Mouse (Mus musculus): ENCODE results near the gene Sh2d4b. TPM values are rescaled to one million over a fixed set of nuclear protein-coding genes. Genes with fewer than 3 reads are reported as not detected.

Gene Sh2d4b
- polyA plus RNA-seq (2015; fragmentation: Nextera tagmentation; extraction: Ambion mirVana) = 21.4 and 22.4 TPM in 2 replicates

GRCm38 (mm10) chr14:40893196-40893595 lies at the start of gene Sh2d4b:
Sh2d4b (minus strand) TSS chr14:40893266.
- no peak for DNase-seq (ENCODE audit: low spot score)

DNA sequence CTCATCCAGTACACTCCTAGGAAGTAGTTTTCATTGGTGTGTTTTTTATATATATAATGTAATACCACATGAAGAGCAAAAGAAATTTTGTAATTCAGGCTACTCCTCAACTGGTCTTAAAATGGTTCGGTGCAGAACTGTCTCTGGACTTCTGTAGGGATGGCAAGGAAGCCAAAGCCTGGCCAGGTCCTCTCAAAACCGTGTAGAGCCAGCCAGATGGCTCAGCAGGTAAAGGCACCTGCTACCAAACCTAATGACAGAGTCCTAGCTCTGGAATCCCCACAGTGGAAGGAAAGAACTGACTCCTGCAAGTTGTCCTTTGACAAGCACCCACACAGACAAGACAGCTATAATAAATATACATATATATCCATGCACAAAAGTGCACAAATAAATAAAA lies 49.4 kb upstream of the Sh2d4b start:
- DNase-seq (ENCODE audit: low spot score) = no peak

DNA sequence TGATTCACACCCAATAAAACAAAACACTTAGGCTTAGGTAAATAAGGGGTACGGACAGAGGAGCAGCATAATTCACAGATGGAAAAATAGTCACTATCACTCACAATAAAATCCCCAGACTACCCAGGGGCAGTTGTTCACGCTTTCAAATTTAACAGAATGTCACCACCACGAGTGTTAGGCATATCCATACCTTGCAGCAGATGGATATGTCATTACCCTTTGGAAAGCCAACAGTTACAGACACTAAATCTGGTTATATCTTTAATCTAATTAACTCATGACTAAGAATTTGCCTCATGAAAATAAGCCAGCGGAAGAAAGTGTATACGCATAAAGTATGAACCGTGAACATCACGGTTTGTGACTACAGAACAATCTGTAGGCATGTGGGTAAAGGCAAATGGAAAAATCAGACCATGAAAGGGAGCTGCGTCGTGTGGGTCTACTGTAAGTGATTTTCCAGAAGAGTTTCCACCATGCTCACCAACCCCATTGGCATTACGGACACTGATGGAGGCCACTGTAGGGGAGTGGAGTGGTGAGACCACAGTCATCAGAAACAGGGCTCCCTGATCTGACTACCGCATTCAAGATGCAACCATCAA lies 45.4 kb upstream of the Sh2d4b start:
- no peak for DNase-seq (ENCODE audit: low spot score)

GRCm38 (mm10) chr14:40937052-40937451 lies 44.0 kb upstream of the Sh2d4b start:
- DNase-seq (ENCODE audit: low spot score) = no peak

DNA sequence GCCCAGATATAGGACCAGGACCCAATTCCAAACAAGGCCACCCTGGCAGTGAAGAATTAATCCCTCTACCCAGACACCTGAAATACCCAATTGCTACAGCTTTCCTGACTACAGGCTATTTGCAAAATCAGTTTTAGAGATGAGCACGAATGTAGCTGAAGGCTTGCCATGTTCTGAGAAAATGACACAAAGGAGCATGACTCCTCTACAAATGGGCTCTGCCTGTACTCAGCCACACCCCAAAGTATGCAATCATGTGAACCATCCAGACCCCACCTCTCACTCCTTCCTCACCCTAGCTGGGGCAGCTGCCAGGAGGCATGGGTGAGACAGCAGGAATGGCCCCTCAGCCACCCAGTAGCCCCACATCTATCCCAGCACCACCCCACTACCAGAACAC lies 42.4 kb upstream of the Sh2d4b start:
- no peak for DNase-seq (ENCODE audit: low spot score)

- DNase-seq (ENCODE audit: low spot score) = no peak
Measured at GRCm38 (mm10) chr14:40935054-40935453, 42.0 kb upstream of the Sh2d4b start.

DNA sequence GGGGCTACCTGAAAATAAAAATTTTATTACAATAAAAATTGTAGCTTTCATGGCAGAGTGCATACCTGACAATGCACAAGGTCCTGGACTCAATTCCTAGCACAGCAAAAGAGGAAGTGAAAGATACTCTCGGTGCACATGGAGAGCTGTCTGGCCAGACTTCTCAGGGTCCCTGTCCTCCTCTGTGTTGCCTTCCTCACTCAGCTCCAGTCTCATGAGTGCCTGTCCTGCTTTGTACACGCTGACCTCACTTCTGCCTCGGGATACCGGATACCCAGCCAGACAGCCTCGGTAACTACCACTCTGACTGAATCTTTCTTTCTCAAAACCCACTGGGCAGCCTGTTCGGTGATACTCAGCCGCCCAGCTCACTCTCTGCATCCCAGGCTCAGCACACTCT lies 40.3 kb upstream of the Sh2d4b start:
- DNase-seq (ENCODE audit: low spot score) = no peak

- no peak for DNase-seq (ENCODE audit: low spot score)
Measured at GRCm38 (mm10) chr14:40932225-40932624, 39.2 kb upstream of the Sh2d4b start.

GRCm38 (mm10) chr14:40931115-40931829 lies 38.2 kb upstream of the Sh2d4b start:
- DNase-seq (ENCODE audit: low spot score) = no peak

- DNase-seq (ENCODE audit: low spot score) = no peak
Measured at GRCm38 (mm10) chr14:40929943-40930342, 36.9 kb upstream of the Sh2d4b start.

DNA sequence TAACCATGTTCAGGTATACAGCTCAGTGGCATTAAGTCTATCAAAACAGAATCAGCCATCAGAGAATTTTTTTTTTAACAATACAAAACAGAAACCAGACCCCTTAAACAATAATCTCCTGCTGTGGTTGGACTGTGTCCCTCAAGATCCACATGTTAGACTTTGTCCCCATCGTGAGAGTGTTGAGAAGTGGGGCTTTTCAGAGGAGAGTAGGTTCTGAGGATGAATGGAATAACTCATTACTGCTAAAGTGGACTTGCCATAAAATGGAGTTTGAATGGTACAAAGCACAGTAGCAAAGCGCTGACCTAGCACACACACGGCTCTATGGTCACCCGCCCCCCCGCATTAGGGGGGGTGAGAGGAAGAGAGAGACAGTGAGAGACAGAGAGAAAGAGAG lies 35.8 kb upstream of the Sh2d4b start:
- no peak for DNase-seq (ENCODE audit: low spot score)

GRCm38 (mm10) chr14:40927041-40927440 lies 34.0 kb upstream of the Sh2d4b start:
- DNase-seq (ENCODE audit: low spot score) = peak; percentile 47

GRCm38 (mm10) chr14:40924378-40925113 lies 31.5 kb upstream of the Sh2d4b start:
- DNase-seq (ENCODE audit: low spot score) = peak; percentile 56

DNA sequence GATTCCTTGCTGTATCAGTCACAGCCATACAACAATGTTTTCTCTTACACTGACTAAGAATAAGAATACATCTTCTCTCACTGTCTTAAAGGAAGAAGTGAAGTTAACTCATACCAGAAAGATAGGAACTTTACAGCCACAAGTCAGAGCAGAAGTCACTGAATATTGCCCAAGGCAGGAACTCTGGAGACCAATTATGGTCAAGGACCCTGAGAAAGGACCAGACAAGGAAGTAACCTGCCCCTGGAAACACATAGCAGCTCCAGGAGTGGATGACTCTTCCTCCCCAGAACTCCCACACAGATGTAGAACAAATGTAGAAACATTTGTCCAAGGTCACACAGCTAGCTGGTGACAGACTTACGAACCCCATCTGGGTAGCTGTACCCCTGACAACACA lies 28.2 kb upstream of the Sh2d4b start:
- no peak for DNase-seq (ENCODE audit: low spot score)

DNA sequence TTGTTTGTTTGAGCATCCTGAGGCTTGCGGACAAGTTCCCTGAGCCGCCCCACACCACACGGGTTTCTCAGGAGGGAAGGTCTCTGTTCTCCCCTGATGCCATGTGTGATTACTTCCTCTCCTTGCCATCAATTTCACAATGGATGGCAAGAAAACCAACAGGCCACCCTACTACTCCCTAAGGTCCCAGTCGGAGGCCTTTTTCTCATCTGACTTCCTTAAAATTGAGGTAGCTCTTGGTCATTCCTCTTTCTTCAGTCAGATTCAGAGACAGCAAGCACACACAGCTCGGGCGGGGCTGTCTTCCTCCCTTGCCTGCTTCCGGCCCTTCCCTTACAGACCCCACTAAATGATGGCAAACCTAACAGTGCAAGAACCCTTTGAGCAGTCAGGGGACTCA lies 26.5 kb upstream of the Sh2d4b start:
- DNase-seq (ENCODE audit: low spot score) = no peak

DNA sequence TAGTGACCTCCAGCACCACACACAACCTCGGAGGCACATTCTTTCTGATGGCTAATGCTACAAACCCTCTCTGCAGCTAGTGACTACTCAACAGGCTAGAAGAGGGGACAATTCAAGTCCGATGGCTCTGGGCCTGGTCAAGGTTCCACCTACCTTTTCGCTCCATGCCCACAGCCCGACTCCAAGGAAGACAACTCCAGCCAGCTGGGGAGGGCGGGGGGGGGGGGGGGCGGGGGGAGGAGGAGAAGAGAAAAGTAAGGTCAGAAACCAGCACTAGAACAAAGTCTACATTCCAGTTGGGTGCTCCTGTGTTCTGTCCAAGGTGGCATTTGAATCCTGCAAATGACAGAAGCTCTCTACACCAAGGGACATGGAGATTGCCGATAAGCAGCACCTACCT lies 25.4 kb upstream of the Sh2d4b start:
- DNase-seq (ENCODE audit: low spot score) = no peak

GRCm38 (mm10) chr14:40917632-40918031 lies 24.6 kb upstream of the Sh2d4b start:
- DNase-seq (ENCODE audit: low spot score) = peak; percentile 85

GRCm38 (mm10) chr14:40916667-40917066 lies 23.6 kb upstream of the Sh2d4b start:
- DNase-seq (ENCODE audit: low spot score) = no peak

- no peak for DNase-seq (ENCODE audit: low spot score)
Measured at GRCm38 (mm10) chr14:40915838-40916237, 22.8 kb upstream of the Sh2d4b start.

DNA sequence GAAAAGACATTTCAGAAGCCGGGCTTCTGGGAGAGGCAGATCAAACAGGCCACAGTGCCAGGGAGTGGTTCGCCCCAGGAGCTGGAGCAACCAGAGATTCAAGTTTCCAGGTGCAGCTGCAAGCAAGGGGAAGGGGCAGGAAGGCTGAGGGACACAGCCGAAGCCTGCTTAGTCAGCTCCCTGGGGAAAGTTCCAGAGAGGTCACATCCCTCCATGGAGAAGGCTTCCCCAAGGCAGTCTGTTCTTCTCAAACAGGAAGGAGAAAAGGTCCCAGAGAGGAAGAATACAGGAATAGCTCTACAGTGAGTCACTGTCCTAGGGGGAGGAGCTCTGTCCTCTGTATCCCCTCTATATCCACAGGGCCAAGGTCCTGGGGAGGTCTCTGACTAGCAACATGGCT lies 21.6 kb upstream of the Sh2d4b start:
- no peak for DNase-seq (ENCODE audit: low spot score)

DNA sequence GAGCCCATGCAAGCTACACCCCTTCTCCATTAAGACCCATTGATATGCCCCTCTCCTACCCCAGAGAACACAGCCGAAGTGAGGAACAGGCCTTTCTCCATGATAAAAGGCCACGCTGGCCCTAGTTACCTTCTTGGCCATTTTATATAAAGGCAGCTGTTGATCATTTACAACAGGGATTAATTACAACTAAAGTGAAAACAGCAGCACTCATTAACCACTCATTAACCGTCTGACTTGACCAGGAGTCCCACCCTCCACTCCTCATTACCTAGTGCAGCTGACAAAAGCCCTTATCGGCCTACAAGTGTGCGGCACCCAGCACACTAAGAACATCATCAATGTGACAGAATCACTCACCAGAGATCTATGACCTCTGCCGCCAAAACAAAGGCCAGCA lies 20.6 kb upstream of the Sh2d4b start:
- DNase-seq (ENCODE audit: low spot score) = no peak

DNA sequence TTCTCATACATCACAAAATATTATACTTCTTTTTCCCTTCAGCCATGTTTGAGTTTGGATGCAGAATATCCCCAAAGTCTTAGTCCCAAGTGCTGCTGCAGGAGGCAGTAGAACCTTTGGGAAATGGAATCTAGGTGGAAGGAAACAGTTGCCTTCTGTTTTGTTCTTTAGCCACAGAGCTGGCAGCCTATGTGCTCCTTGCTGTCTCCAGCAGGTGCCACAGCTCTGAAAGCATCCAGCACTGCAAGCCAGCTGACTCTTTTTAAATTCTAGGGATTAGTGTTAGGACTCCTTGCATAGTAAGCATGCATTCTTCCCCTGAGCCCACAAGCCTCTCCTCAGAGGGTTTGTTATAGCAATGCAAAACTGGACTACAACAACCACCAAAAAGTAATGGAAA lies 18.5 kb upstream of the Sh2d4b start:
- no peak for DNase-seq (ENCODE audit: low spot score)

- no peak for DNase-seq (ENCODE audit: low spot score)
Measured at GRCm38 (mm10) chr14:40908763-40909162, 15.7 kb upstream of the Sh2d4b start.
